Mouse (Mus musculus) liver, postnatal 0 days (tissue): ENCODE data around the gene Gpx3.

Source experiments
- CTCF ChIP-seq: sonication (generic); IDR thresholded peaks from 2 replicates; pipeline ENCODE4 v1.5.1; 2016; ENCODE audit warnings: antibody characterized with exemption, low read depth
- EP300 ChIP-seq: IDR thresholded peaks from 2 replicates; pipeline ENCODE4 v1.6.1; 2016; ENCODE audit warnings: antibody characterized with exemption, low read depth, mild to moderate bottlenecking

GRCm38 (mm10) chr11:54878893-54879292, 23.4 kb upstream of the Gpx3 start:
- TF ChIP-seq CTCF (no peak), EP300 (no peak)
